Mouse (Mus musculus) megakaryocyte progenitor cell, adult 5-6 weeks (primary cell): ENCODE measurements at regions not wholly inside any gene's neighbourhood (a gene's known extent, or its start where the extent isn't known, plus 50 kb on each side); places are given as distances from the start of the nearest gene placed in this dataset.

ENCODE experiments used
- ATAC-seq: replicated peaks from 2 replicates; pipeline ENCODE4 v1.8.0; 2016; ENCODE audit warnings: mild to moderate bottlenecking, moderate TSS enrichment, inconsistent platforms; ENCODE audit not compliant: poor library complexity

- ATAC-seq = no peak
Observed at GRCm38 (mm10) chr13:32649982-32650381, 133.8 kb downstream of the Mylk4 start.

- no peak for ATAC-seq
Observed at GRCm38 (mm10) chr13:32643030-32643750, 140.6 kb downstream of the Mylk4 start.

- peak; percentile 70 for ATAC-seq
Observed at GRCm38 (mm10) chr13:32640941-32641340, 142.8 kb downstream of the Mylk4 start.

- no peak for ATAC-seq
Observed at GRCm38 (mm10) chr13:32630122-32630732, 153.5 kb downstream of the Mylk4 start.

GRCm38 (mm10) chr13:32613916-32614315 lies 169.8 kb downstream of the Mylk4 start:
- no peak for ATAC-seq

- peak; percentile 55 for ATAC-seq
Observed at GRCm38 (mm10) chr13:32611551-32612295, 172.0 kb downstream of the Mylk4 start.

GRCm38 (mm10) chr13:32610970-32611369 lies 172.8 kb downstream of the Mylk4 start:
- no peak for ATAC-seq

GRCm38 (mm10) chr13:32608413-32608812 lies 175.3 kb downstream of the Mylk4 start:
- no peak for ATAC-seq

- no peak for ATAC-seq
Observed at GRCm38 (mm10) chr13:32603925-32604590, 179.7 kb downstream of the Mylk4 start.

- no peak for ATAC-seq
Observed at GRCm38 (mm10) chr13:32601315-32601714, 182.4 kb downstream of the Mylk4 start.

- ATAC-seq = no peak
Observed at GRCm38 (mm10) chr13:32593611-32594010, 190.1 kb downstream of the Mylk4 start.

GRCm38 (mm10) chr13:32593131-32593530 lies 190.6 kb downstream of the Mylk4 start:
- no peak for ATAC-seq

GRCm38 (mm10) chr13:32581598-32581997 lies 202.2 kb downstream of the Mylk4 start:
- no peak for ATAC-seq

- no peak for ATAC-seq
Observed at GRCm38 (mm10) chr13:32567850-32568249, 215.9 kb downstream of the Mylk4 start.

GRCm38 (mm10) chr13:32560666-32561065 lies 222.1 kb upstream of the Gmds start:
- ATAC-seq = no peak

GRCm38 (mm10) chr13:32556396-32556795 lies 217.9 kb upstream of the Gmds start:
- no peak for ATAC-seq

- ATAC-seq = no peak
Observed at GRCm38 (mm10) chr13:32555064-32555463, 216.5 kb upstream of the Gmds start.

GRCm38 (mm10) chr13:32554601-32555000 lies 216.1 kb upstream of the Gmds start:
- no peak for ATAC-seq

- no peak for ATAC-seq
Observed at GRCm38 (mm10) chr13:32553136-32553535, 214.6 kb upstream of the Gmds start.

GRCm38 (mm10) chr13:32550113-32550512 lies 211.6 kb upstream of the Gmds start:
- ATAC-seq = no peak

GRCm38 (mm10) chr13:32547126-32547525 lies 208.6 kb upstream of the Gmds start:
- no peak for ATAC-seq
